ENCODE assay signal across 9 mouse cellular contexts in genomic region chr7:140101498-140101897, GRCm38 (mm10). TPM values are rescaled to one million over a fixed set of nuclear protein-coding genes. Genes with fewer than 3 reads are reported as not detected.
DNase-seq lines count a peak whose midpoint lies in the region; ATAC-seq and TF ChIP-seq lines count a peak whose summit lies in the region.
"Had no signal": no experiment of that assay in that cellular context is flagged by ENCODE, and none has a peak within 500 bp of the region (broad histone marks: within the 10 kb centered on the region; RNA-seq: fewer than 3 reads in every experiment).

No protein-coding gene starts in this region.

- ATAC-seq in frontal cortex, adult (ENCODE audit: low TSS enrichment): peak; percentile 45; the same call in 1 of the 2 replicates
- peak; percentile 34; the same call in 1 of the 2 replicates for ATAC-seq in forebrain, embryonic 12.5 days (ENCODE audit: low FRiP score)
- no peak for ATAC-seq in liver, embryonic 12.5 days

- peak overlapping the region; percentile 76 for H3K4me3 ChIP-seq in E14TG2a.4 (replicated peaks; ENCODE audit: low read length)
- H3K4me3 ChIP-seq in forebrain, embryonic 12.5 days (replicated peaks): peak overlapping the region; percentile 41
- peak overlapping the region; percentile 50 for H3K4me3 ChIP-seq in liver, embryonic 12.5 days

- no peak for TF ChIP-seq CTCF in E14TG2a.4 (conservative IDR thresholded peaks at IDR 0.05; ENCODE audit: low read length)

- peaks cover 22% of the 10 kb centered on the region for H3K4me1 ChIP-seq in E14TG2a.4 (replicated peaks; ENCODE audit: low read depth, low read length)
- H3K4me1 ChIP-seq in forebrain, embryonic 12.5 days: peaks cover 13% of the 10 kb centered on the region
- peaks cover 21% of the 10 kb centered on the region for H3K4me1 ChIP-seq in liver, embryonic 12.5 days

- no peak for DNase-seq in frontal cortex, postnatal 10 days (ENCODE audit: low spot score in 2 of 2)
- DNase-seq in adrenal gland, postnatal 4 days (ENCODE audit: low spot score in 2 of 2): no peak
- no peak for DNase-seq in thymus, postnatal 25 days
- DNase-seq in ovary, postnatal 10 days (ENCODE audit: low spot score): no peak

- no peaks in the 10 kb centered on the region for H3K9me3 ChIP-seq in E14TG2a.4 (ENCODE audit: low read length)
- no peaks in the 10 kb centered on the region for H3K9me3 ChIP-seq in forebrain, embryonic 12.5 days
- H3K9me3 ChIP-seq in liver, embryonic 12.5 days (replicated peaks): no peaks in the 10 kb centered on the region

- WGBS in forebrain, embryonic 12.5 days: 76% methylated on average over 10 of the region's 10 CpGs
- 73% methylated on average over 10 of the region's 10 CpGs for WGBS in liver, embryonic 12.5 days (ENCODE audit: insufficient replicate concordance)

- peak overlapping the region; percentile 69 for H3K4me2 ChIP-seq in forebrain, embryonic 12.5 days
- H3K4me2 ChIP-seq in liver, embryonic 12.5 days: peak overlapping the region; percentile 67

- peak overlapping the region; percentile 60; the same call in 1 of the 2 replicates for H3K9ac ChIP-seq in forebrain, embryonic 12.5 days
- H3K9ac ChIP-seq in liver, embryonic 12.5 days: peak overlapping the region; percentile 55; the same call in 1 of the 2 replicates

- no peak overlapping the region for H3K27ac ChIP-seq in forebrain, embryonic 12.5 days
- H3K27ac ChIP-seq in liver, embryonic 12.5 days: no peak overlapping the region

- H3K27me3 ChIP-seq in E14TG2a.4 (ENCODE audit: insufficient read depth, low read length): peaks cover 3% of the 10 kb centered on the region; the same call in 1 of the 2 replicates
- no peaks in the 10 kb centered on the region for H3K27me3 ChIP-seq in forebrain, embryonic 12.5 days
- no peaks in the 10 kb centered on the region for H3K27me3 ChIP-seq in liver, embryonic 12.5 days (replicated peaks)

- peaks cover 35% of the 10 kb centered on the region for H3K36me3 ChIP-seq in E14TG2a.4 (ENCODE audit: insufficient read depth, low read length)
- H3K36me3 ChIP-seq in forebrain, embryonic 12.5 days (replicated peaks): peaks cover 12% of the 10 kb centered on the region
- H3K36me3 ChIP-seq in liver, embryonic 12.5 days: peaks cover 12% of the 10 kb centered on the region

RNA-seq across cellular contexts. Expression of gene Fuom, which starts 0.7 kb away (rescaled TPM):
- 17.4 and 17.9 TPM in 2 replicates for polyA plus RNA-seq in forebrain, embryonic 12.5 days (2016; fragmentation: Nextera tagmentation; extraction: Ambion mirVana)
- 7.4 and 7.6 TPM in 2 replicates for polyA plus RNA-seq in liver, embryonic 12.5 days (2016; fragmentation: Nextera tagmentation; extraction: Ambion mirVana)
- total RNA-seq in adrenal gland, postnatal 4 days (2021): 10 to 100 TPM; 65.1 to 72.4 TPM

RNA-seq across cellular contexts. Expression of gene Prap1, which starts 8.3 kb away (rescaled TPM):
- polyA plus RNA-seq in forebrain, embryonic 12.5 days (2016; fragmentation: Nextera tagmentation; extraction: Ambion mirVana): not detected in 2 replicates
- not detected in 2 replicates for polyA plus RNA-seq in liver, embryonic 12.5 days (2016; fragmentation: Nextera tagmentation; extraction: Ambion mirVana)
- total RNA-seq in adrenal gland, postnatal 4 days (2021): not detected
- total RNA-seq: left cerebral cortex, adult 8-10 months had no signal

RNA-seq across cellular contexts. Expression of gene Paox, which starts 14.1 kb away (rescaled TPM):
- polyA plus RNA-seq in forebrain, embryonic 12.5 days (2016; fragmentation: Nextera tagmentation; extraction: Ambion mirVana): 9.3 and 11.1 TPM in 2 replicates
- polyA plus RNA-seq in liver, embryonic 12.5 days (2016; fragmentation: Nextera tagmentation; extraction: Ambion mirVana): 11.0 and 11.5 TPM in 2 replicates
- 10 to 100 TPM; 20.4 to 21.0 TPM for total RNA-seq in adrenal gland, postnatal 4 days (2021)

RNA-seq across cellular contexts. Expression of gene Echs1, which starts 14.8 kb away (rescaled TPM):
- polyA plus RNA-seq in forebrain, embryonic 12.5 days (2016; fragmentation: Nextera tagmentation; extraction: Ambion mirVana): 136 and 137 TPM in 2 replicates
- polyA plus RNA-seq in liver, embryonic 12.5 days (2016; fragmentation: Nextera tagmentation; extraction: Ambion mirVana): 78.4 and 78.7 TPM in 2 replicates
- total RNA-seq in adrenal gland, postnatal 4 days (2021): 100 to 1,000 TPM; 290 to 325 TPM

RNA-seq across cellular contexts. Expression of gene Caly, which starts 19.1 kb away (rescaled TPM):
- 21.5 and 22.3 TPM in 2 replicates for polyA plus RNA-seq in forebrain, embryonic 12.5 days (2016; fragmentation: Nextera tagmentation; extraction: Ambion mirVana)
- polyA plus RNA-seq in liver, embryonic 12.5 days (2016; fragmentation: Nextera tagmentation; extraction: Ambion mirVana): 0.33 and 0.38 TPM in 2 replicates
- 10 to 100 TPM; 10.8 to 12.9 TPM for total RNA-seq in adrenal gland, postnatal 4 days (2021)
